Mouse (Mus musculus): ENCODE measurements at regions not wholly inside any gene's neighbourhood (a gene's known extent, or its start where the extent isn't known, plus 50 kb on each side); places are given as distances from the start of the nearest gene placed in this dataset.

GRCm38 (mm10) chr1:35109801-35110200, 260.0 kb downstream of the Plekhb2 start:
- TF ChIP-seq EP300 (IDR thresholded peaks at IDR 0.05; ENCODE audit: low read depth) = no peak
- TF ChIP-seq CTCF (IDR thresholded peaks at IDR 0.05; ENCODE audit: low read depth) = no peak

All from heart, postnatal 0 days (tissue).